Mouse (Mus musculus) CH12.LX (cell line): ENCODE results near the gene Zbtb20. TPM values are rescaled to one million over a fixed set of nuclear protein-coding genes. Genes with fewer than 3 reads are reported as not detected.

Source experiments
- DNase-seq: peaks from one replicate; pipeline ENCODE4 v3.0.0-alpha.2; 2013; ENCODE audit errors: extremely low read depth
- H3K27ac ChIP-seq: 2 replicates; pipeline ENCODE4 v1.5.1; 2012; ENCODE audit warnings: low read depth, mild to moderate bottlenecking, control low read depth, moderate library complexity; ENCODE audit not compliant: insufficient read depth
- H3K27me3 ChIP-seq: replicated peaks from 2 replicates; pipeline ENCODE3; 2012; ENCODE audit warnings: inconsistent platforms
- H3K36me3 ChIP-seq, 2 experiments: replicated peaks in 1 of 2; 2 replicates each; pipeline versions ENCODE3 to v1.6.1; 2012; ENCODE audit warnings: inconsistent platforms in 1 of 2, low read length in 1 of 2, mild to moderate bottlenecking in 1 of 2, mixed read lengths in 1 of 2, moderate library complexity in 1 of 2; ENCODE audit not compliant: control insufficient read depth in 1 of 2, insufficient read depth in 1 of 2
- H3K4me1 ChIP-seq, 2 experiments: 2 replicates each; pipeline ENCODE4 v1.6.1; 2012; ENCODE audit warnings: inconsistent platforms in 1 of 2, moderate library complexity in 1 of 2; ENCODE audit not compliant: insufficient read depth in 2 of 2, control insufficient read depth in 1 of 2
- H3K4me2 ChIP-seq: 2 replicates; pipeline ENCODE4 v1.6.1; 2012; ENCODE audit warnings: low read depth, mild to moderate bottlenecking, control low read depth; ENCODE audit not compliant: poor library complexity, insufficient read depth, severe bottlenecking
- H3K4me3 ChIP-seq, 3 experiments: fragments of 150-350 bp in 1 of 3; sonication (generic) in 1 of 3; replicated peaks in 1 of 3; 2 replicates each; pipeline versions ENCODE3 to v1.5.1; 2011 to 2012; ENCODE audit warnings: low read depth in 2 of 3, low read length in 2 of 3, mild to moderate bottlenecking in 2 of 3, moderate library complexity in 2 of 3, control low read depth in 1 of 3, improper control_type of control experiment in 1 of 3, inconsistent platforms in 1 of 3, mixed read lengths in 1 of 3; ENCODE audit not compliant: poor library complexity in 1 of 3
- H3K79me2 ChIP-seq: replicated peaks from 2 replicates; pipeline ENCODE4 v1.6.1; 2012; ENCODE audit warnings: mild to moderate bottlenecking, moderate library complexity; ENCODE audit not compliant: control insufficient read depth, poor library complexity, insufficient read depth, severe bottlenecking; ENCODE audit errors: extremely low read depth
- H3K9ac ChIP-seq: 2 replicates; pipeline ENCODE4 v1.6.1; 2012; ENCODE audit warnings: low read depth, mild to moderate bottlenecking, control low read depth, moderate library complexity; ENCODE audit not compliant: insufficient read depth
- H3K9me3 ChIP-seq: replicated peaks from 2 replicates; pipeline ENCODE3; 2012; ENCODE audit warnings: low read length, inconsistent platforms, mixed read lengths
- GABPA ChIP-seq: IDR thresholded peaks from 2 replicates; pipeline ENCODE4 v1.6.1; 2012; ENCODE audit warnings: low read depth, low read length, improper control_type of control experiment, inconsistent platforms; ENCODE audit not compliant: insufficient replicate concordance
- IRF4 ChIP-seq: IDR thresholded peaks from 2 replicates; pipeline ENCODE4 v1.6.1; 2014; ENCODE audit warnings: low read depth, mild to moderate bottlenecking, inconsistent platforms, low read length, improper control_type of control experiment
- JUND ChIP-seq: conservative IDR thresholded peaks from 2 replicates; pipeline ENCODE4 v1.6.1; 2011; ENCODE audit warnings: low read depth, low read length, improper control_type of control experiment
- KAT2A ChIP-seq: IDR thresholded peaks from 2 replicates; pipeline ENCODE4 v1.6.1; 2012; ENCODE audit warnings: low read length, improper control_type of control experiment, inconsistent platforms; ENCODE audit not compliant: insufficient replicate concordance
- MAZ ChIP-seq: IDR thresholded peaks from 2 replicates; pipeline ENCODE4 v1.6.1; 2012; ENCODE audit warnings: low read depth, mild to moderate bottlenecking, inconsistent platforms, low read length, improper control_type of control experiment, moderate library complexity
- NELFE ChIP-seq: IDR thresholded peaks from 2 replicates; pipeline ENCODE4 v1.6.1; 2011; ENCODE audit warnings: low read depth, low read length, improper control_type of control experiment
- PAX5 ChIP-seq: IDR thresholded peaks from 2 replicates; pipeline ENCODE4 v1.6.1; 2012; ENCODE audit warnings: low read length, inconsistent platforms, mixed read lengths
- RCOR1 ChIP-seq: conservative IDR thresholded peaks from 2 replicates; pipeline ENCODE4 v1.6.1; 2012; ENCODE audit warnings: low read depth, mild to moderate bottlenecking, inconsistent platforms, low read length, improper control_type of control experiment
- dilution Hi-C: fragments of 300-500 bp; cut with MboI; formaldehyde crosslinking; loops from 2 replicates; pipeline ENCODE4 v1.14.3; 2020; ENCODE audit warnings: low sequenced_read_pairs; ENCODE audit not compliant: extremely low pct_unique_long_range_greater_than_20kb, extremely low pct_ligation_motif_present
- in situ Hi-C: fragments of 300-500 bp; cut with MboI; formaldehyde crosslinking; loops from 3 replicates; pipeline ENCODE4 v1.14.3; 2019; ENCODE audit warnings: low sequenced_read_pairs, low pct_ligation_motif_present, low pct_unique_long_range_greater_than_20kb, mixed read lengths
- polyA plus RNA-seq: library from polyadenylated mRNA; unstranded; fragments of >175 nt; gene quantifications from 2 replicates; pipeline ENCODE4 v1.2.1, GENCODE M21; 2012; ENCODE audit warnings: low read depth; ENCODE audit not compliant: insufficient read length
- total RNA-seq, 2 experiments: library from RNA; depleted of rRNA; stranded (reverse); fragments of 300-350 nt in 1 of 2; fragments of >200 nt in 1 of 2; gene quantifications; 2 replicates each; pipeline ENCODE4 v1.2.3; 2012 to 2014

Zbtb20 gene
- total and polyA plus RNA-seq, 3 experiments, result 24.9 to 58.0 (median 51.6) TPM

DNA sequence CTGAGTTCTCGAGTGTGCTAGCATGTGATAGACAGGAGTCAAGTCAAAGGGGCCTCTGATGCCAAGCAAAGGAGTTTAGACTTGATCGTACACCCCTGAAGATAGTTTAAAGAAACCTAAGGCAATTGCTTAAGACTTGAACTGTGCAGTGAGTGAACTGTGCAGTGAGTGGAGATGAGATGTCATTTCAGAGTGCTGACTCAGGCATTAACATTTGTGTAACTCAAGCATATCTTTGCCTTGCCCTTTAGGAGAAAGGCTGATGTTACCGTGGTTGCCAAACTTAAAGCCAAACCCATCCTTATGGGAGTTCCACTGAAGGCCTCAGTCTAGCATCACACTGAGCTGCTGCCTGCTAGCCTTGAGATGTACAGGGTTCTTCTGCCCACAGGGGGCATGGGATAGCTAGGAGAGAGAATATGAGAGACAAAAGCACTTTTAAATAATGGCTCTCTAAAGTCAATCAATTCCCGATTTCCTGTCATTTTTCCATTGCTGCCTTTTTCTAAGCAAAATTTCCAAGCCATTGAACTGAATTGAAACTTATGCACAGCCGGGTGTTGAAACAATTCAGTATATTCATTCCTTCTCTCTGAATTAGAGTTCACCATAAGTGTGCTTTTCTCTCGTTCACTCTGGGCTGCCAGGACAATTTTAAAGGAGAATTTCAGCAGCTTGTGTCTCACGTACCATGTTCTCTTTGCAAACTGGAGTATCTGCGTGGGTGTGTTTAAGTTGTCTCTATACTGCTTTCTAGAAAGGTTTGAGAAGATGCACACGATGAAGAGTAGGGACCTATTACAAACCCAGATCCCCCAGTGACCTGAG lies 590.5 kb downstream of the Zbtb20 start (continued):
- TF ChIP-seq JUND, result no peak
- TF ChIP-seq RCOR1, result no peak; the same call in none of the 2 replicates

DNA sequence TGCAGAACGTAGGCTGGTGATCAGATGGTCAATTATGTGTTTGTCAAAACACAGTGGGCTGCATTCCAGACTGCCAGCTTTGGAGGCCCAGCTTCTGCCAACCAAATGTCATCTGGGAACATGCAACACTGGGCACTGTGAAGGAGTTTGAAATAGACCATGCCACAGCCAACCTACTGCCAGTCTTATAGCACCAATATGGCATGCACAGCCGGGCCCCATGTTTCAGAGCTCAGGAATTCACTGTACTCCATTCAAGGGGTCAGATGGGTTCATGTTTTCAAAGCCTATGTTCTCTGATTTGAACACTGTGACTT lies 591.0 kb downstream of the Zbtb20 start:
- no peak for DNase-seq
- Histone ChIP-seq H3K9ac (peak overlapping the region; percentile 64), H3K9me3 (peaks cover 5% of the 10 kb centered on the region), H3K4me1 (peaks cover 15 to 63% of the 10 kb centered on the region in 2 experiments; a peak in 3 of 4 replicates), H3K27me3 (no peaks in the 10 kb centered on the region), H3K36me3 (peaks cover 8 to 45% of the 10 kb centered on the region in 2 experiments), H3K27ac (peak overlapping the region; percentile 100), H3K4me3 (peak overlapping the region; percentile 48 to 58 (median 49)), H3K4me2 (peak overlapping the region; percentile 86), H3K79me2 (peaks cover 60% of the 10 kb centered on the region)
- dilution Hi-C loops, result no loop called here
- in situ Hi-C loops, result no loop called here
- TF ChIP-seq NELFE (no peak), MAZ (no peak), IRF4 (no peak), PAX5 (no peak), KAT2A (no peak), GABPA (no peak)

DNA sequence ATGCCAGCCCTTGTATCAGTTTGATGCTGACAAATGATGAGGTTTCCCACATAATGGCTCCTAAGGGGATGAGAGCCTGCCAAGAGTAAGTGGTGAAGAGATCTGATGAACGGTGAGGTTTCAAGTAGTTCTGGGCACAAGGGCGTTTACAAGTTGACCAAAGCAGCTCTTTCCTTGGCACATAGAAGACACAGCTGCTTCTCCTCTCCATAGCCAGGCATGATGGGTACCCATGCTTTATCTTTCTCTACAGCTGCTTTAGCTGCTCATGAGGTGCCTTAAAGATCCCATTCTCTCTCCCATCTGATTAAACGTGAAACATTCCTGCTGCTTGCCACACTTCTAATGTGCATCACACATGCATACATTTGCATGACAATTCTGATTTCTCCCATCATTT lies 595.4 kb downstream of the Zbtb20 start:
- H3K27ac ChIP-seq, result peak overlapping the region; percentile 44; the same call in 1 of the 2 replicates

More for the DNA sequence above, 595.4 kb downstream of the Zbtb20 start:
- Histone ChIP-seq H3K4me2 (no peak overlapping the region), H3K4me1 (peaks cover 15 to 81% of the 10 kb centered on the region in 2 experiments), H3K9ac (no peak overlapping the region), H3K9me3 (peaks cover 9% of the 10 kb centered on the region), H3K27me3 (no peaks in the 10 kb centered on the region), H3K79me2 (peaks cover 72% of the 10 kb centered on the region), H3K4me3 (no peak overlapping the region), H3K36me3 (peaks cover 12 to 55% of the 10 kb centered on the region in 2 experiments)
- in situ Hi-C loops, result no loop called here
- no peak for TF ChIP-seq MAZ
- dilution Hi-C loops, result no loop called here
- no peak for DNase-seq
